Mouse (Mus musculus) lung, embryonic 16.5 days (tissue): ENCODE measurements around the gene Mrpl10. TPM values are rescaled to one million over a fixed set of nuclear protein-coding genes. Genes with fewer than 3 reads are reported as not detected.

Experiments
- ATAC-seq: fragments of 200-750 bp; cut with Nextera tagmentation; 2 replicates; pipeline ENCODE4 v1.8.0; 2017; ENCODE audit warnings: low read depth, mild to moderate bottlenecking, moderate library complexity
- H3K27ac ChIP-seq: fragments of 300-500 bp; sonication (generic); 2 replicates; pipeline ENCODE4 v1.5.1; 2014; ENCODE audit warnings: mild to moderate bottlenecking, control low read depth, low read length
- H3K27me3 ChIP-seq: fragments of 300-500 bp; sonication (generic); 2 replicates; pipeline ENCODE4 v1.6.1; 2014; ENCODE audit warnings: low read depth, low read length, mixed read lengths; ENCODE audit not compliant: control insufficient read depth, insufficient read depth
- H3K36me3 ChIP-seq: fragments of 300-500 bp; sonication (generic); 2 replicates; pipeline ENCODE4 v1.6.1; 2014; ENCODE audit warnings: low read length; ENCODE audit not compliant: control insufficient read depth, insufficient read depth
- H3K4me1 ChIP-seq: fragments of 300-500 bp; sonication (generic); replicated peaks from 2 replicates; pipeline ENCODE4 v1.6.1; 2014; ENCODE audit warnings: low read length, mixed read lengths; ENCODE audit not compliant: control insufficient read depth, insufficient read depth
- H3K4me2 ChIP-seq: fragments of 300-500 bp; sonication (generic); 2 replicates; pipeline ENCODE4 v1.6.1; 2014; ENCODE audit warnings: low read depth, low read length, control low read depth
- H3K4me3 ChIP-seq: fragments of 300-500 bp; sonication (generic); 2 replicates; pipeline ENCODE4 v1.5.1; 2014; ENCODE audit warnings: mild to moderate bottlenecking, low read length, control low read depth
- H3K9ac ChIP-seq: fragments of 300-500 bp; sonication (generic); 2 replicates; pipeline ENCODE4 v1.6.1; 2014; ENCODE audit warnings: low read length, control low read depth
- H3K9me3 ChIP-seq: fragments of 300-500 bp; sonication (generic); 2 replicates; pipeline ENCODE4 v1.6.1; 2016; ENCODE audit warnings: low read length; ENCODE audit not compliant: control insufficient read depth
- WGBS: fragments of 180-500 bp; shearing (Covaris S2); extraction: QIAGEN DNeasy Blood & Tissue Kit; methylation state at CpG from one replicate; pipeline ENCODE4 v1.1.7; 2014; 5-methylcytosine and 5-hydroxymethylcytosine counted together
- polyA plus RNA-seq: library from polyadenylated mRNA; unstranded; fragments of >200 nt; fragmentation: Nextera tagmentation; extraction: Ambion mirVana; gene quantifications from 2 replicates; pipeline ENCODE4 v1.2.1, GENCODE M21; 2015

The Mrpl10 gene
- polyA plus RNA-seq, 1 experiment from 2014 or later = 76.5 TPM

GRCm38 (mm10) chr11:97007093-97007794, 34.1 kb upstream of the Mrpl10 start:
- Histone ChIP-seq H3K27me3 (peaks cover 3% of the 10 kb centered on the region; the same call in 1 of the 2 replicates), H3K36me3 (no peaks in the 10 kb centered on the region), H3K27ac (no peak overlapping the region), H3K9me3 (no peaks in the 10 kb centered on the region), H3K4me2 (no peak overlapping the region), H3K4me3 (no peak overlapping the region), H3K9ac (no peak overlapping the region), H3K4me1 (no peaks in the 10 kb centered on the region)
- ATAC-seq = no peak
- 42% methylated on average over 9 of the region's 9 CpGs for WGBS

- no peaks in the 10 kb centered on the region for H3K9me3 ChIP-seq
- H3K4me1 ChIP-seq = 0 out of 2 replicates have a peak, but pooled peaks cover 3% of the 10 kb centered on the region
- no peak for ATAC-seq
- H3K36me3 ChIP-seq = no peaks in the 10 kb centered on the region
- H3K4me2 ChIP-seq = no peak overlapping the region
- 48% methylated on average over 8 of the region's 8 CpGs for WGBS
- no peak overlapping the region for H3K27ac ChIP-seq
- no peak overlapping the region for H3K9ac ChIP-seq
- no peak overlapping the region for H3K4me3 ChIP-seq
- H3K27me3 ChIP-seq = peaks cover 3% of the 10 kb centered on the region; the same call in 1 of the 2 replicates
Measured at GRCm38 (mm10) chr11:97009198-97009790, 32.1 kb upstream of the Mrpl10 start.

GRCm38 (mm10) chr11:97013121-97013670, 28.2 kb upstream of the Mrpl10 start, which contains the start of gene Sp6:
Gene Sp6 (plus strand): TSS chr11:97013394.
- Histone ChIP-seq H3K4me1 (peaks cover 8% of the 10 kb centered on the region), H3K27ac (no peak within 1 kb of the TSS), H3K9ac (no peak within 1 kb of the TSS), H3K4me3 (no peak within 1 kb of the TSS), H3K9me3 (no peaks in the 10 kb centered on the region), H3K36me3 (no peaks in the 10 kb centered on the region), H3K4me2 (no peak within 1 kb of the TSS), H3K27me3 (peaks cover 28% of the 10 kb centered on the region)
- ATAC-seq = peak; percentile 17; the same call in 1 of the 2 replicates
- WGBS = 27% methylated on average over 8 of the region's 8 CpGs

- peaks cover 31% of the 10 kb centered on the region for H3K4me1 ChIP-seq
- 2% methylated on average over 36 of the region's 36 CpGs for WGBS
- H3K4me2 ChIP-seq = peak overlapping the region; percentile 75
- ATAC-seq = no peak; the same call in 1 of the 2 replicates
- no peak overlapping the region for H3K27ac ChIP-seq
- H3K27me3 ChIP-seq = peaks cover 68% of the 10 kb centered on the region
- H3K36me3 ChIP-seq = no peaks in the 10 kb centered on the region
- peak overlapping the region; percentile 42 for H3K9ac ChIP-seq
- H3K4me3 ChIP-seq = peak overlapping the region; percentile 48
- H3K9me3 ChIP-seq = no peaks in the 10 kb centered on the region
Measured at GRCm38 (mm10) chr11:97017696-97018582, 23.4 kb upstream of the Mrpl10 start.

- Histone ChIP-seq H3K27ac (no peak overlapping the region), H3K9ac (peak overlapping the region; percentile 42), H3K27me3 (peaks cover 76% of the 10 kb centered on the region), H3K4me2 (peak overlapping the region; percentile 75), H3K4me3 (peak overlapping the region; percentile 48), H3K9me3 (no peaks in the 10 kb centered on the region), H3K4me1 (peaks cover 28% of the 10 kb centered on the region), H3K36me3 (no peaks in the 10 kb centered on the region)
- WGBS = 3% methylated on average over 59 of the region's 68 CpGs
- ATAC-seq = peak; percentile 30
Measured at GRCm38 (mm10) chr11:97018583-97019344, 22.6 kb upstream of the Mrpl10 start.

GRCm38 (mm10) chr11:97019345-97019708, 22.0 kb upstream of the Mrpl10 start:
- H3K27me3 ChIP-seq = peaks cover 79% of the 10 kb centered on the region
- WGBS = 11% methylated on average over 13 of the region's 13 CpGs
- no peaks in the 10 kb centered on the region for H3K36me3 ChIP-seq
- H3K4me2 ChIP-seq = peak overlapping the region; percentile 75
- no peak overlapping the region for H3K9ac ChIP-seq
- H3K4me3 ChIP-seq = peak overlapping the region; percentile 48
- no peaks in the 10 kb centered on the region for H3K9me3 ChIP-seq
- no peak for ATAC-seq
- H3K27ac ChIP-seq = no peak overlapping the region
- peaks cover 28% of the 10 kb centered on the region for H3K4me1 ChIP-seq

GRCm38 (mm10) chr11:97021121-97021765, 20.1 kb upstream of the Mrpl10 start:
- 2% methylated on average over 27 of the region's 27 CpGs for WGBS
- H3K9me3 ChIP-seq = no peaks in the 10 kb centered on the region
- no peak overlapping the region for H3K27ac ChIP-seq
- peak overlapping the region; percentile 61 for H3K4me3 ChIP-seq
- peaks cover 71% of the 10 kb centered on the region for H3K27me3 ChIP-seq
- H3K4me2 ChIP-seq = peak overlapping the region; percentile 97
- H3K4me1 ChIP-seq = peaks cover 34% of the 10 kb centered on the region
- ATAC-seq = no peak
- no peaks in the 10 kb centered on the region for H3K36me3 ChIP-seq
- H3K9ac ChIP-seq = peak overlapping the region; percentile 73

GRCm38 (mm10) chr11:97021873-97022484, 19.4 kb upstream of the Mrpl10 start:
- peaks cover 34% of the 10 kb centered on the region for H3K4me1 ChIP-seq
- H3K36me3 ChIP-seq = no peaks in the 10 kb centered on the region
- H3K9ac ChIP-seq = peak overlapping the region; percentile 73
- peak overlapping the region; percentile 61 for H3K4me3 ChIP-seq
- peaks cover 64% of the 10 kb centered on the region for H3K27me3 ChIP-seq
- peak overlapping the region; percentile 97 for H3K4me2 ChIP-seq
- 2% methylated on average over 50 of the region's 50 CpGs for WGBS
- peak; percentile 37; the same call in 1 of the 2 replicates for ATAC-seq
- no peaks in the 10 kb centered on the region for H3K9me3 ChIP-seq
- no peak overlapping the region for H3K27ac ChIP-seq
